Mouse (Mus musculus): Measurements from ENCODE around the gene Spire2.

Spire2 gene

DNA sequence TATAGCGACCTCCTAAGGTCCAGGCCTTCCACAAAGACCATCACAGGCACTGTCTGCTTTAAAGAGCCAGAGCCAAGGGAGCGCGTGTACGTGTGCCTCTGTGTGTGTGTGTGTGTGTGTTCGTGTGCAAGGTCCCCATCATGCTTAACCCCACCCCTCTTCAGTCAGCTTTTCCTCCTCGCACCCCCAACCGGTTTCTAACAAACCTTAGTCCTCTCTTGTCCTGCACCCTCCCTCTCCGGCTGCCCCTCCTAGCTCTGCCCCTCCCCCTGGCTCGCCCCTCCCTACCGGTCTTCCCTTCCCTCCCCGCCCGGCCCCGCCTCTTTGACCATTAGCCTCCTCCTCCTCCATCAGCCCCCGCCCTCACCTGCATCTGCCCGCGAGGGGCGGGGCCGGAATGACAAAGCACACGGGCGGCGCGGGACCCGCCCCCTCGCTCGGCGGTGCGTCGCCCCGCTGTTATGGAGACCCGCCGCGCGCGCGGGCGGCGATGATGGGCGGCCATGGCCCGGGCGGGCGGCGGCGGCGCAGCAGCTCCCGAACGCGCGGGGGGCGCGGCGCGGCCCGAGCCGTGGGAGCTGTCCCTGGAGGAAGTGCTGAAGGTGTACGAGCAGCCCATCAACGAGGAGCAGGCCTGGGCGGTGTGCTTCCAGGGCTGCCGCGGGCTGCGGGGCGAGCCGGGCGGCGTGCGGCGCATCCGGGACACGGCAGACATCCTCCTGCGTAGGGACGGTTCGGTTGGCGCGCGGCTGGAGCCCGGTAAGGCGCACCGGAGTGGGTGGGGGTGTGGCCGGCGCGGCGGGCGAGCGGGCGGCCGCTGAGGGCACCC lies at the start of gene Spire2:
Gene Spire2, plus strand, starts transcription at position 452 of the 829 bp plus-strand sequence.
- DNase-seq (ENCODE audit: low spot score in 2 of 2): peak; percentile 66 to 85

DNA sequence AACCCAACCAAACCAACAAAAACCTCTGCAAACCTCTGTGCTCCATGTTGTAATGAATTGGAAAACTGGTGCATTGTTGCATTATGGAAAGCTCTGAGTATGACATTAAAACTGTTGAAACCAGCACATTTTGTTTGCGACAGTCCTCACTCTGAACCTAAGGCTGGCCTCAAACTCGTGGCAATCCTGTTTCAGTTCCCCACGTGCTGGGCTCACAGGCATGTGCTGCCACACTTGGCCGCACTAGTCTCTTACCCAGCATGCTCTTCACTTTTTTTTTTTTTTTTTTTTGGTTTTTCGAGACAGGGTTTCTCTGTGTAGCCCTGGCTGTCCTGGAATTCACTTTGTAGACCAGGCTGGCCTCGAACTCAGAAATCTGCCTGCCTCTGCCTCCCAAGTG lies 49.5 kb upstream of the Spire2 start:
- peak in 1 of 2 experiments; percentile 40 for DNase-seq (ENCODE audit: low spot score in 2 of 2)

GRCm38 (mm10) chr8:123283991-123284390 lies 48.5 kb upstream of the Spire2 start:
- DNase-seq (ENCODE audit: low spot score in 2 of 2): peak; percentile 17 to 51

DNA sequence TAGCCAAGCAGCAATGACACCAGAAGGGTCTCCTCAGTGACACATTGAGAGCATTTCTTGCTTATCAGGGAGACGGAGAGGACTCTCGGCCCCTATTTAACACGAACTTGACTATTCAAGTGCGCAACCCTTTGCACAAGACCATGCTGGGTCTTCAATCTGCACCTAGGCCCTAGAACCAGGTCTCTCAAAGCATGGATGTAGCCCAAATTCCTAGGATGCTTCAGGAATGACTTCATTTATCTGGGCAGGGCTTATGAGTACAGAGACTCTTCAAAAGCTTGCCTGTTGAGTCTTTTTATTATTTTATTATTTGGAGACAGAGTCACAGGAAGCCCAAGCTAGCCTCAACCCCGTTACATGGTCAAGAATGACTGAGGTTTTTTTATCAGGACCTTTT lies 48.0 kb upstream of the Spire2 start:
- DNase-seq (ENCODE audit: low spot score in 2 of 2): no peak

- no peak for DNase-seq (ENCODE audit: low spot score in 2 of 2)
These were observed 45.2 kb upstream of the Spire2 start for GRCm38 (mm10) chr8:123287362-123287761.

- DNase-seq (ENCODE audit: low spot score in 2 of 2): peak; percentile 24 to 70
These were observed 42.3 kb upstream of the Spire2 start for GRCm38 (mm10) chr8:123290166-123290565.

DNA sequence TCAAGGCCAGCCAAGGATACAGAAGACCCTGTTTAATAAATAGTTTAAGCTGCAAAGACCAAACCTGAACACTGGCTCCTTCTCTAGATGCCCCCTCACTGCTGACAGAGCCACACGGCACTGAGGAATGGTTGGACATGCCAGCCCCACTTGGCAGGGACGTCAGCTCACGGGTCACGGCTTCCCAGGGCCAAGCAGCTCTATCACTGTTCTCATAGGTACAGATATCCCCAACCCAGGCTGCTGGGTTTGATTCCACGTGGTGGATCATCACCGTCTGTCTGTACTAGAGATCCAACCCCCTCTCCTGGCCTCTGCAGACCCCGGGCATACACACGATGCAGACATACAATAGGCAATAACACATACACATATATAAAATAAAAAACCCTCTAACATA lies 41.8 kb upstream of the Spire2 start:
- no peak for DNase-seq (ENCODE audit: low spot score in 2 of 2)

DNA sequence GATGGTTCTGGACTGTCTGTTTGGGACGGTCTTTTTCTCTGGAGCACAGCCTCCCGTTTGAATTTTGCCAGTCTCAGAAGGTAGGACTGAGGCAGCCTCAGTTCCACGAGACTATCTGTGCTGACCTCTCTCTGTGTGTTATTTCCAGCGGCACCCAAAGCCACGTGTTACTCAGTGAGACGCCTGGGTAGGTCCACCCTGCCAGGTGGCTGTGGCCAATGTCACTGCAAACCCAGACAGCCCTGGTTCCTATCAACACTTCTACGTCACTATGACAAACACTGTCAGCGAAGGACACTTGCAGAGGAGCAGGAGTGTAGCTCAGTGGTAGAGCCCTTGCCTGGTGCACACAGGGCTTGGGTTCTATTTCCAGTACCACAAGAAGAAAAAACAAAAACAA lies 40.8 kb upstream of the Spire2 start:
- no peak for DNase-seq (ENCODE audit: low spot score in 2 of 2)

- DNase-seq (ENCODE audit: low spot score in 2 of 2): no peak
These were observed 40.2 kb upstream of the Spire2 start for GRCm38 (mm10) chr8:123292281-123292680.

- DNase-seq (ENCODE audit: low spot score in 2 of 2): no peak
These were observed 39.7 kb upstream of the Spire2 start for GRCm38 (mm10) chr8:123292785-123293184.

DNA sequence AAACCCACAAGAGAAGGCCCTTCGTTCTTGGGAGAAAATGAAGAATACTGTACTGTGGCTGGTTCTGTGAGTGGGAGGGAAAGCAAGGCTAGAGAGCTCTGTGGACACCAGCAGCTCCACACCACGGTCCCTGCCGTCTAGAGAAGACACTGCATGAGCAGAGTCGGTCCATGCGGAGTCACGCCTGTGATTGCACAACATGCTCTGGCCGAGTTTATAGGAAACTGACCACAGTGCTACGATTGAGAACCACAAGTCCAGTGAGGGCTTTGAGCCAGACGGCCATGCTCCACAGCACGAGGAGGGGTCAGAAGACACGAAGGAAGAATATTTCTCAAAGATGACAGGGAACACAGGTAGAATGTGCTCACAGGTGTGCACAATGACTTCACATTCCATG lies 34.2 kb upstream of the Spire2 start:
- DNase-seq (ENCODE audit: low spot score in 2 of 2): no peak

- DNase-seq (ENCODE audit: low spot score in 2 of 2): no peak
These were observed 23.8 kb upstream of the Spire2 start for GRCm38 (mm10) chr8:123308738-123309137.

DNA sequence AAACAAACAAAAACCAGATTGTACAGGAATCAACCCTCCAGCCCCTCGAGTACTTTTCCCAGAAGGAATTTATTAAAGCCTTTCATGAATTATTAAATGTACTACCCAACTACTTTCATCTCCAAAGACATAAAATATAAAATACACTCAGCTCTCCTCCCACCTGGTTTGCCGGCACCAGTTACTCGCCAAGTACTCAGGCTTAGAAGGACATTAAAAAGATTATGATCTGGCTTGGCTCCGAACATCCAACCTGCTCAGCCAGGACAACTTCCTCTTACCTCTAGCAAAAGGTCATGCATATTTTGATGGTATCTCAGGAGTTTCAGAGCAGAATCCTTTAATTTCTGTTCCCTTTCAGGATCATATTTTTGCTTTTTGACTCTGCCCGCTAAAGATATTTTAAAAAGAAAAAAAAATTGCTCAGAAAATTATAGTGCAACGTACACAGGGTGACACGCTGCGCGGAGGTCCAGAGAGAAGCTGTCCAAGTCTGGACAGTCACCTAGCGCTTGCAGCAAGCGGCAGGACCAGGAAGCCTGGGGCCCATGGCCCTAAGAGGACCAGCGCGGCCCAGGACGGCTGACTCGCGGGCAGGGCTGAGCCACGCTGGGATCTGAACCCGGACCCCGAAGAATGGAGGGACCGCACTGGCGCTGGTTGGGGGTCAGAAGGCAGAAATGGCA lies 14.6 kb upstream of the Spire2 start:
- DNase-seq (ENCODE audit: low spot score in 2 of 2): no peak

DNA sequence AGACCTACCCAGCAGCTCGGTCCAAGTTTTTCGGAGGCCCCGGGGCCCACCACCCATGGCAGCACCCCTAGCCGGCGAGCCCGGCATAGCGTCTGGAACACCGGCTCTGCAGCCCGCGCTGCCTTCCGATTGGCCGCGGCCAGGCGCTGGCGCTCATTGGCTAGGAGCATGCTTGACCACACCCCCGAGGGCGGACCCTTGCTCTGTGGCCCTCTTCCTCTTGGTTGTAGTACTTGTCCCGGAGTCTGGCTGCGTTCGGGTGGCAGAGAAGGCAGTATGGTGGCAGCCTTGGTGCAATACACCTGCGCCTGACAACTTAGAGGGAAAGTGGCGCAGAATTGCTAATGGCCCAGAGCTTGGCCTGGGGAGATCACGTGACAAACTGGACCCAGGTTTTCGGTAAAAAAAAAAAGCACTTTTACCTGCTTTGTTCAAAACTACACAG lies 14.0 kb upstream of the Spire2 start, which contains the start of gene Fanca:
Gene Fanca, minus strand, starts transcription at position 110 of the 445 bp plus-strand sequence.
- peak; percentile 86 to 97 for DNase-seq (ENCODE audit: low spot score in 2 of 2)

DNA sequence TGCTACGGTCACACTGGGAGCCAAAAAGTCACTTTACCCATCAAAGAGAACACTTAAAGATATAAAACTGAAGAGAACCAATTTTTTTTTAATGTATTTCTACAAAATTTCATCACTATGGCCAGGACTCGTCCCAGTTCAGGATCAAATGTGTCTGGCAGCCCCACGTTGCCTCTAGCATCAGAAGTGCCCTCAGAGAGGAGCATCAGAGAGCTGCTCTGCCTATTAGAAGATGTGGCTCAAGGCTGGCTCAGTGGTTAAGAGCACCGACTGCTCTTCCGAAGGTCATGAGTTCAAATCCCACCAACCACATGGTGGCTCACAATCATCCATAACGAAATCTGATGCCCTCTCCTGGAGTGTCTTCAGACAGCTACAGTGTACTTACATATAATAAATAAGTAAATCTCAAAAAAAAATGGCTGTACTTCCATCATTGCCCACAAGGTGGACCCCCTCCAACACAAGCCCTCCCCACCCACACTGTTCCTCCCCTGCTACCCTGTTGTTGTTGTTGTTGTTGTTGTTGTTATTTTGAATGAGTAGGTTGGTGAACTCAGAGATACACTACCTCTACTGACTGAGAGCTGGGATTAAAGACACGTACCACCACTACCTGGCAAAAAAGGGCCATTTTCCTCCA lies 12.9 kb upstream of the Spire2 start:
- DNase-seq (ENCODE audit: low spot score in 2 of 2): peak; percentile 36 to 64

- DNase-seq (ENCODE audit: low spot score in 2 of 2): no peak
These were observed 4.0 kb upstream of the Spire2 start for GRCm38 (mm10) chr8:123328552-123328951.

GRCm38 (mm10) chr8:123329350-123329749 lies 3.2 kb upstream of the Spire2 start:
- DNase-seq (ENCODE audit: low spot score in 2 of 2): no peak

- no peak for DNase-seq (ENCODE audit: low spot score in 2 of 2)
These were observed 2.6 kb upstream of the Spire2 start for GRCm38 (mm10) chr8:123329961-123330360.

DNA sequence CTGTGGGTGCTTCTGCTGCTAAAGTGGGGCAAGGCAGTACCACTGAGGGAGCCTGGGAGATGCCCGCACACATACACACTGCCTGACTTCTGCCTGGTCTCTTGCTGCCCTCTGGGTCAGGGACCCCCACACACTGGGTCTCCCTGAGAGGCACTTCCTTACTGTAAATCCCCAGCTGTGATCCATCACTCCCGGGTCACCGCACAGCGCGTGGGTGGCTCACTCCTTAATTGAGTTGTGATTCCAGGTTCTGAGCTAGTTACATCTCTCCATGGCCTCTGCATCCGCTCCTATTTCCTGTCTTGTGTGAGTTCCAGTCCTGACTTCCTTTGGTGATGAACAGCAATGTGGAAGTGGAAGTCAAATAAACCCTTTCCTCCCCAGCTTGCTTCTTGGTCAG lies 1.8 kb upstream of the Spire2 start:
- no peak for DNase-seq (ENCODE audit: low spot score in 2 of 2)

DNA sequence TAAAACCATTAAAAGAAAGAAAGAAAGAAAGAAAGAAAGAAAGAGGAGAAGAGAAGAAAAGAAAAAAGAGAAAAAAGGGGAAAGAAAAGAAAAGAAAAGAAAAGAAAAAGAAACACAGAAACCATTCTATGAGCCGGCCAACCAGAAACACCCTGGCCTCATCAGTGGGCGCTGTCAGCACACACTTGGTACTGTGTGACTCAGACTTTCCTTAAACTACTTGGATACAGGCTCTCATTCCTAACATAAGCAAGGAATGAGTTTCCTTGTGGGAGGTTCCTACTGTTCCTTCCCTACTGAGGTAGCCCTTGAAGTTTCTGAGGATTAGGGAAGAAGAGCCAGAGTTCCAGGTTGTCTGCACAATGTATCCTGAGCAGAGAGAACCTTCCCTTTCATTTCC lies 1.2 kb upstream of the Spire2 start:
- no peak for DNase-seq (ENCODE audit: low spot score in 2 of 2)

- DNase-seq (ENCODE audit: low spot score in 2 of 2): no peak
These were observed 703 bp upstream of the Spire2 start for GRCm38 (mm10) chr8:123331810-123332209.

DNA sequence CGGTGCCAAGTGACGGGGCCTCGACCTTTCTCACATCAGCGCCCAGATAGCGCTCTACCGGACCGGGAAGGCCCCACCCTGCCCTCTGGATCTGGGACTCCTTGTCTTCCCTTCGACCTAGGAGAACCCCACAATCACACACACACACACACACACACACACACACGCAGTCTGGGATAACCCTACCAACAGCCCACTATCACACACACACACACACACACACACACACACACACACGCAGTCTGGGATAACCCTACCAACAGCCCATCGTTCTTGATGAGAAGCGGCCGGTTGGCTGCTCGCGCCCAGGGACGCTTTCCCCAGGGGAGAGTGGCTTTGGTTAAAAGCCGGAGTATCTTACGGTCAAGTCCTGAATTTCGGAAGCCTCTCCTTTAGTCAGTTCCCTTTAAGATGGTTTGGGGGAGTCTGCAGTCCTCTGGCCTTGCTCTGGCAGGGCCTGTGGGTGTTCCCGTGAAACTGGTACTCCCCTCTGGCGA lies 626 bp downstream of the Spire2 start:
- no peak for DNase-seq (ENCODE audit: low spot score in 2 of 2)

All from spleen, postnatal 10 days (tissue).